Mouse (Mus musculus): ENCODE results near the gene Lysmd3.

Gene Lysmd3

DNA sequence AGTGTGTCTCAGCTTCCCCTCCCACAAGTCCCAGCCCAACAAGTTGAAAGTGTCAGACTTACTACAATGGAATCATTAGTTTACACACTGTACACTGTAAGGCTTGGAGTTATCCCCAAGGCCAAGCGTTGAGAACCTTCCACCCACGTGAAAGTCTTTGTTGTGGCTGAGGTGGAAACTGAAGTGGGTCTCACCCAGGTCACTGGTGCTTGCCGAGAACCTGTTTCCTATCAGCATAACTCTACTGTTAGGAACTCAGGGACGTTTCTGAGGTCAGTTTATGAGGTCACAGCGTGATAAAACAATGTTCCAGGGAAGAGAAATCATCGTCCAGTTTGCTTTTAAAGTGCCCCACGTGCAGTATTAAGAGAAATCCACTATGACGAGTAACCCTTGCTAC, 17.9 kb downstream of the Lysmd3 start:
- DNase-seq (ENCODE audit: low read depth), result no peak

GRCm38 (mm10) chr13:81683107-81683506, 25.6 kb downstream of the Lysmd3 start:
- DNase-seq (ENCODE audit: low read depth), result no peak

- no peak for DNase-seq (ENCODE audit: low read depth)
These were observed 26.8 kb downstream of the Lysmd3 start for GRCm38 (mm10) chr13:81684258-81684657.

GRCm38 (mm10) chr13:81684884-81685283, 27.4 kb downstream of the Lysmd3 start:
- no peak for DNase-seq (ENCODE audit: low read depth)

- DNase-seq (ENCODE audit: low read depth), result no peak
These were observed 32.1 kb downstream of the Lysmd3 start for GRCm38 (mm10) chr13:81689587-81689986.

DNA sequence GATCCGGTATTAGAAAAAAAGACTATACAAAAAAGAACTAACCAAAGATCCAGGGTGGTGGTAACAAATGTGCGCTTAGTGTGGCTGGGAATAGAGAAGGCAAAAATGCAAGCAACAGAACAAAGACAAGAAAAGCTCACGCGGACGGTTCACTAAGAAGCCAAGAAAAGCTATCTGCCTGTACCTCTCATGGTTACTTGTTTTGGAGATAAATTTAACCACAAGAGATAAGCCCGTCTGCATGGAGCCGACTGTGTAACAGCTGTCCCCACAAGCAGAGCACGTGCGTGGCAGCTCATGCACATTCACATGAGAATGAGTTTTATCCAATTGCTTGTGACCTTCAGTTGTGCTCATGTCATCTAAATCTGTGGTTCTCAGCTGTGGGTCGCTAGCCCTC, 33.0 kb downstream of the Lysmd3 start:
- DNase-seq (ENCODE audit: low read depth), result no peak

GRCm38 (mm10) chr13:81691606-81692005, 34.1 kb downstream of the Lysmd3 start:
- no peak for DNase-seq (ENCODE audit: low read depth)

DNA sequence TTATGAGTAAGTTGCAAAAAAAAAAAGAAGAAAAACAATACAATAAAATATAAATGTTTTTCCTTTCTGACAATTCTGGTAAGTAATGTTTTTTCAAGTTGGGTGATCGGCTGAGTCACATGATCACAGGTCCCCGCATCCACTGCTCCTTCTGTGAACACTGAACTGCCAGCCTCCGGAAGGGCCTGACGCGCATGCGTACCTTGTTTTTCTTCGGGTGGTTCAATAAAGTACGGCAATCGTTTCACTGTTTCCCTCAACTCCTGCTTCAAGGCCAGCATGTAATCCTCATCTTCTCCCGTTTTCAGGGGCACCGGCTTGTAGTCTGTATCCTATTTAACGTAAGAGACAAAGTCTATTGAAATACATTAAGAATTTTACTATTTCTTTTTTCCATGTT, 37.0 kb downstream of the Lysmd3 start:
- no peak for DNase-seq (ENCODE audit: low read depth)

DNA sequence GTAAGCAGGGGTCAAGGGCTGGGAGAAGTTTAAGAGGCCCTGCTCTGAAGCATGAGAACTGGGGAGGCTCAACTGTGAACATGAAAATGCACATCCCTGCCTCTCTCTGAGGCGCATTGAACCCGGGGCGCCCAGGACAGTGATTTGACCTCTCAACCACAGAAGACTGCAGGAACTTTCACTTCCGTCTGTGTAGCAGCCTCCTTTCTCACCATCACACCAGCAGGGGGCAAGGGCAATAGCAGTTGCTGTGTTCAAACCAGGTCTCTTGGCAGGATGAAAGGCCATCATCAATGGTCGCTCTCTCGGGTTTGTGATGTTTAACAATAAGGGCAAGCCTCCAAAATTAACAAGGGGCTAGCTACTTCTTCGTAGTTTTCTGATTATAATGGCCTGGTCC, 45.7 kb downstream of the Lysmd3 start:
- DNase-seq (ENCODE audit: low read depth), result no peak

- DNase-seq (ENCODE audit: low read depth), result no peak
These were observed 46.2 kb downstream of the Lysmd3 start for GRCm38 (mm10) chr13:81703621-81704020.

DNA sequence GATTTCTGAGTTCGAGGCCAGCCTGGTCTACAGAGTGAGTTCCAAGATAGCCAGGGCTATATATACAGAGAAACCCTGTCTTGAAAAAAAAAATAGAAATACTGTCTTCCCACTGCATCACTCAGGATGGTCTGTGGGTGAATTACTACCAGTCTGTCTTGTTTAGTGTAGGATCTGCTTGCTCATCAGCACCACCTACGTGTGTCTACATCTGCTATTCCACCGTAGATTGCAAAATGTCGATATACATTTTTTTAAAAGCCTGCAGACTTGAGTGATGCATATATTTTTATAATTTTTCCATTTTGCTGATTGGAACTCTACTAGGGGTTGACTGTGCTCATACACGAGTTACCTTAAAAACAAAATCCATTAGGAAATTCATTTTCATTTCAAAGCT, 48.8 kb downstream of the Lysmd3 start:
- no peak for DNase-seq (ENCODE audit: low read depth)

- no peak for DNase-seq (ENCODE audit: low read depth)
These were observed 52.3 kb downstream of the Lysmd3 start for GRCm38 (mm10) chr13:81709805-81710204.

GRCm38 (mm10) chr13:81710266-81710665, 52.8 kb downstream of the Lysmd3 start:
- DNase-seq (ENCODE audit: low read depth), result no peak

GRCm38 (mm10) chr13:81710775-81711545, 53.5 kb downstream of the Lysmd3 start, which contains the start of the genes Polr3g and Mblac2:
Gene Polr3g, minus strand, starts transcription at chr13:81711013.
Gene Mblac2, plus strand, starts transcription at chr13:81711341.
- peak; percentile 69 for DNase-seq (ENCODE audit: low read depth)

- no peak for DNase-seq (ENCODE audit: low read depth)
These were observed 54.3 kb downstream of the Lysmd3 start for GRCm38 (mm10) chr13:81711546-81712371.

DNA sequence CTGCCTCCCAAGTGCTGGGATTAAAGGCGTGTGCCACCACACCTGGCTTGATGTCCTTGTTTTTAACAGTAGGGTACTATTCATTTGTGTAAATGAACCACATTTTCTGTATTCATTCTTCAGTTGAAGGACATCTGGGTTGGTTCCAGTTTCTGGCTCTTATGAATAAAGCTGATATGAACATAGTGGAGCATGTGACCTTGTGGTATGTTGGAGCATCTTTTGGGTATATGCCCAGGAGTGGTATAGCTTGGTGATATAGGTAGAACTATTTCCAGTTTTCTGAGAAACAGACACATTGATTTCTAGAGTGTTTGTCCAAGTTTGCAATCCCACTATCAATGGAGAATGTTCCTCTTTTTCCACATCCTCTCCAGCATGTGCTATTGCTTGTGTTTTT, 56.4 kb downstream of the Lysmd3 start:
- DNase-seq (ENCODE audit: low read depth), result no peak

Data from fibroblast of lung, adult 2 months (primary cell).